Mouse (Mus musculus): ENCODE data around the gene Xk.
"Not testable (repeated sequence)": the region's sequence is repeated elsewhere in the genome, so short reads cannot be mapped to it uniquely, and the experiment has no call there.

DNA sequence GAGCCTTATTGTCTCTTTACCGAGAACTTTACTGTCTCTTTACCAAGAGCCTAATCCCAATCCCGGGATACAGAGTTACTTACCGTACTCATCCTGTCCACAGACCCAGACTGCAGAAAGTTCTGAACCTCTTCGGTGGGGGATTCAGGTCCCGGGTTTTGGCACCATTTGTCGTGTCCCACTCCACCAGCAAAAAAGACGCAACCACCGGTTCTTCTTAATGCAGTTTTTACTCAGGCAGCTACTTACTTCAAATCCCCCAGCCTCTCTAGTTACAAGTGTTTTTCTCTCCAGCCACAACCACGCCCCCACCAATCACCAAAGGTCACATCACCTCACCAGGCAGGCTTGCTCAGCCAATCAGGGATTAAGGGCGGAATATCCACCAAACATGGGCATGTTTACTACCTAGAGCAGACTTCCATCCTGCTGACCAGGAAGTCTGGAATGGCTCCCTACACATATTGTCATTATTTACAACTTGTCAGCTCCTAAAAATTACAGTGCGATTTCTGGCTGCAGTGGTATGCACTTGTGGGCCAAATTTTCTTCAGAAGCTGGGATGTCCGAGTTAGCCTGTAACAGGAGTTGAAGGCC is 59.9 kb downstream of the Xk start:
- TF ChIP-seq CTCF (IDR thresholded peaks at IDR 0.05; ENCODE audit: extremely low read depth, insufficient read length, insufficient replicate concordance, low read depth, low read length); POLR2A (IDR thresholded peaks at IDR 0.05; ENCODE audit: low read depth, low read length): not testable (repeated sequence)
